9 mouse cellular contexts compared by ENCODE assay signal in genomic region chr13:93062860-93063636, GRCm38 (mm10).
DNase-seq lines count a peak whose midpoint lies in the region; ATAC-seq lines count a peak whose summit lies in the region.
"Had no signal": no experiment of that assay in that cellular context is flagged by ENCODE, and none has a peak within 500 bp of the region (broad histone marks: within the 10 kb centered on the region; RNA-seq: fewer than 3 reads in every experiment).

No protein-coding gene starts in this region.

- H3K4me1 ChIP-seq in midbrain, embryonic 13.5 days (replicated peaks): no peaks in the 10 kb centered on the region
- H3K4me1 ChIP-seq in midbrain, embryonic 10.5 days: no peaks in the 10 kb centered on the region
- H3K4me1 ChIP-seq in neural tube, embryonic 15.5 days: peaks cover 6% of the 10 kb centered on the region

- peak; percentile 63 for ATAC-seq in midbrain, embryonic 13.5 days
- ATAC-seq in neural tube, embryonic 15.5 days (ENCODE audit: low FRiP score): peak; percentile 63

- no peaks in the 10 kb centered on the region for H3K9me3 ChIP-seq in midbrain, embryonic 13.5 days
- no peaks in the 10 kb centered on the region for H3K9me3 ChIP-seq in midbrain, embryonic 10.5 days (replicated peaks)
- no peaks in the 10 kb centered on the region for H3K9me3 ChIP-seq in neural tube, embryonic 15.5 days (replicated peaks)
- H3K9me3 ChIP-seq: heart, embryonic 13.5 days had no signal

- H3K4me3 ChIP-seq in midbrain, embryonic 13.5 days (replicated peaks): no peak overlapping the region
- no peak overlapping the region for H3K4me3 ChIP-seq in midbrain, embryonic 10.5 days
- H3K4me3 ChIP-seq in neural tube, embryonic 15.5 days (replicated peaks): no peak overlapping the region
- H3K4me3 ChIP-seq: heart, embryonic 13.5 days had no signal

- no peak for DNase-seq in midbrain, embryonic 10.5 days (ENCODE audit: low spot score)
- DNase-seq in cerebellum, adult 11-12 months: peak; percentile 24
- DNase-seq in gastrocnemius, postnatal 4 days (ENCODE audit: low spot score in 2 of 2): peak; percentile 56 to 64
- DNase-seq in large intestine, adult 2 months (ENCODE audit: low read depth, low spot score): peak; percentile 1
- DNase-seq in c-Kit-positive CD71-positive TER-119-positive erythroid progenitor cells, embryonic 14.5 days (ENCODE audit: low spot score): no peak
- no peak for DNase-seq in spleen, postnatal 36 days (ENCODE audit: low spot score in 2 of 2)

- no peak overlapping the region for H3K4me2 ChIP-seq in midbrain, embryonic 13.5 days (replicated peaks)
- no peak overlapping the region for H3K4me2 ChIP-seq in neural tube, embryonic 15.5 days
- H3K4me2 ChIP-seq: heart, embryonic 13.5 days had no signal

- H3K27me3 ChIP-seq in midbrain, embryonic 13.5 days: no peaks in the 10 kb centered on the region
- H3K27me3 ChIP-seq in midbrain, embryonic 10.5 days (ENCODE audit: low read depth, poor library complexity, severe bottlenecking): no peaks in the 10 kb centered on the region
- no peaks in the 10 kb centered on the region for H3K27me3 ChIP-seq in neural tube, embryonic 15.5 days (replicated peaks)
- H3K27me3 ChIP-seq: heart, embryonic 13.5 days had no signal

- H3K36me3 ChIP-seq in midbrain, embryonic 13.5 days: no peaks in the 10 kb centered on the region
- H3K36me3 ChIP-seq in midbrain, embryonic 10.5 days: no peaks in the 10 kb centered on the region
- H3K36me3 ChIP-seq in neural tube, embryonic 15.5 days: no peaks in the 10 kb centered on the region

- no peak overlapping the region for H3K27ac ChIP-seq in midbrain, embryonic 13.5 days
- H3K27ac ChIP-seq in midbrain, embryonic 10.5 days (replicated peaks): no peak overlapping the region
- no peak overlapping the region for H3K27ac ChIP-seq in neural tube, embryonic 15.5 days (replicated peaks)
- H3K27ac ChIP-seq: heart, embryonic 13.5 days had no signal

- whole genome bisulfite sequencing in midbrain, embryonic 13.5 days: 75% methylated on average over 13 of the region's 13 CpGs
- WGBS in midbrain, embryonic 10.5 days: 92% methylated on average over 13 of the region's 13 CpGs
- 43% methylated on average over 13 of the region's 13 CpGs for WGBS in large intestine, adult 2 months
- 34% methylated on average over 13 of the region's 13 CpGs for WGBS in neural tube, embryonic 15.5 days

- no peak overlapping the region for H3K9ac ChIP-seq in midbrain, embryonic 13.5 days (replicated peaks)
- H3K9ac ChIP-seq in neural tube, embryonic 15.5 days (replicated peaks): no peak overlapping the region
- H3K9ac ChIP-seq: heart, embryonic 13.5 days had no signal

Comparison
In these comparisons a context has a peak if more than half of its experiments do, and no peak if none do; other contexts are left out.
1. DNase-seq: peak in cerebellum, adult 11-12 months (single experiment), gastrocnemius, postnatal 4 days (2 of 2) and large intestine, adult 2 months (single experiment); none in midbrain, embryonic 10.5 days (single experiment), c-Kit-positive CD71-positive TER-119-positive erythroid progenitor cells, embryonic 14.5 days (single experiment) and spleen, postnatal 36 days (0 of 2).